Mouse (Mus musculus): Measurements from ENCODE around the gene Apobec3.

GRCm38 (mm10) chr15:79952504-79953231, 61.2 kb downstream of the Apobec3 start:
- no peak for TF ChIP-seq CTCF (IDR thresholded peaks at IDR 0.05; ENCODE audit: low read depth)
- TF ChIP-seq EP300 (IDR thresholded peaks at IDR 0.05; ENCODE audit: low read depth), result no peak
